Mouse (Mus musculus) right cerebral cortex, adult 18-20 months (tissue): ENCODE data around the gene 1700029I15Rik.
A peak's percentile ranks its signal among the peaks of the same experiment; 100 is the strongest.

ENCODE experiments used
- DNase-seq: peaks from one replicate; pipeline ENCODE4 v3.0.0; 2022; ENCODE audit warnings: mixed read lengths

1700029I15Rik gene

DNA sequence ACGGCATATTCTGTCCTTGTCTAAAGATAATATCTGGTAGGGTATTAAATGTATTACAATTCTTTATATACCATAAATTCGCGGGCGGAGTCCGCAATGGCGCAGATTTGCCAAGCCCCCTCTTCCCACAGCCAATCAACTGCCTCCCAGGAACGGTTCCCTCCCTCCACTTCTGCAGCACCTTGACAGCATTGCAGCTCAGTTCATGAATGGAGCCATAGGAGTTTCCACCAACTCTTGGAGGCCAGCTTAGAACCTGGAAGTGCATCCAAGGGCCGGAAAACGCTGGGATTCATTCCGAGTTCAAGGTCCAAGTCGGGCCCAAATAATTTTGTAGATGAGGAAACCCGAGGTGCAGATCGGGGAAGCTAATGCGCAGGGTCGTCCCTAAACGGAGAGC is 7.8 kb upstream of the 1700029I15Rik start, which contains the start of the genes Pex16 and Large2:
Pex16 (plus strand) TSS at position 163 of the 400 bp plus-strand sequence.
Large2 (minus strand) TSS at position 356 of the 400 bp plus-strand sequence.
- peak; percentile 57 for DNase-seq

DNA sequence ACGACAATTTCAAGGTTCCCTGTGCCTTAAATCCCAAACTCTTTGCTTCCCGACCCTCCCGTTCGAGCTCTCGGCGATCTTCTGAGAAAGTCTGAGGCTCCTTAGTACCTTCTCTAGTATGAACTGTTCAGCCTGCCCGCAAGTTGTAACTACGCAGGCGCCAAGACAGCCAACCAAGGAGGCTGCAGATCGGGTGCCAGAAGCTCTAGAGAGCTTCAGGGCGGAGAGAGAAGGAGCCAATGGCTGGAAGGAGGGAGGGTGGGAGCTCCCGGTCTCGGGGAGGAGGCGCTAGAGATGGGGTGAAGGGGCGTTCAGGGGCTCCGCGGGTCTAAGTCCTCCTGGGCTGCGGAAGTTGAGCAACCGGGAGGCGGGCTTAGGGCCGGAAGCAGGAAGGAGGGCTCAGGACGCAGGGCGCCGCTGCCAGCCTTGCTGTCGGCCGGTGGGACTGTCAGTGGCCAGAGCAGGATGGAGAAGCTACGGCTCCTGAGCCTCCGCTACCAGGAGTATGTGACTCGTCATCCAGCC is 7.2 kb upstream of the 1700029I15Rik start:
- peak; percentile 98 for DNase-seq

DNA sequence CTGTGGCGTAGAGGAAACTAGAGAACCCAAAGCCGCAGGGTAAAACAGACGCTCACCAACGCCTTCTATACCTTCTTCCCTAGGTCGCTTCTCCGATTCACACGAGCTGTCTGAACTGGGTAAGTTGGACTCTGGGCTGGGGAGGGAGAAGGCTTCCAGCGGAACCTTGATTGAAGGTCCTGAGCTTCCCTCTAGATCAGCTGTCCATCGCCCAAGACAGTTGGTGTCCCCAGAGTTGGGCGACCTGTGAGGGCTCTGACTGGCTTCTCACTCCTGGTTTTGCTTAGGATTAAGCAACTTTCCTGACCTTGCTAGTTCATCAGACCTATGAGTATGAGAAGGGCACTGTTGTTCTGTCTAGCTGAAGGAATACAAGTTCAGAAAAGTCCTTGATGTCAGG is 6.5 kb upstream of the 1700029I15Rik start:
- DNase-seq: no peak

DNA sequence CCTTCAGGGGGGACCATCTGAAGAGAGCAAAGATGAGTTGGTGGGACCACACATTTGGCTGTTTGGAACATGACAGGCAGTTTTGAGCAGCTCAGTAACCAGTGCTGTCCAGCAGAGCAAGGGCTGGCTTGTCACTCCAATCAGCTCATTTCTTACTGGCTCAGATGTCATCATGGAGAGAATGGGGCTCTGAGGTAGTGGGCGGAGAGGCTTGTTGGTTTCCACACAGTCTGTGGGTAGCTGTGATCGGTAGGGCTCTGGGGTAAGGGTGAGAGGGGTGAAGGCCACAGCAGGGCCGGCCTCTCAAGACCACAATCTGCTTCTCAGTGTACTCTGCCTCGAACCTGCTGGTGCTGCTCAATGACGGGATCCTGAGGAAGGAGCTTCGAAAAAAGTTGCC is 6.0 kb upstream of the 1700029I15Rik start:
- no peak for DNase-seq

DNA sequence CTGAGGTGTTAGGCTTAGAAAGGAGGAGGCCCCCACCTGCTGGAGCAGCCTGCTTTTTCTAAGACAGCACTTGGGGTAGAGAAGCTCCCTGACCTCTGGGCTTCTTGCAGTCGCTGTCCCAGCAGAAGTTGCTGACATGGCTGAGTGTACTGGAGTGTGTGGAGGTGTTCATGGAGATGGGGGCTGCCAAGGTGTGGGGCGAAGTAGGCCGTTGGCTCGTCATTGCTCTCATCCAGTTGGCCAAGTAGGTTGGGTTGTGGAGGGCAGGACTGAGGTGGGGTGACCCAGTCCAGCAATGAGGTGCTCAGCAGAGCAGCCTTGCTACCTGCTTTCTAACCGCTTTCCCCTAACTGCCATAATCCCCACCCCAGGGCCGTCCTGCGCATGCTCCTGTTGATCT is 5.0 kb upstream of the 1700029I15Rik start:
- no peak for DNase-seq

DNA sequence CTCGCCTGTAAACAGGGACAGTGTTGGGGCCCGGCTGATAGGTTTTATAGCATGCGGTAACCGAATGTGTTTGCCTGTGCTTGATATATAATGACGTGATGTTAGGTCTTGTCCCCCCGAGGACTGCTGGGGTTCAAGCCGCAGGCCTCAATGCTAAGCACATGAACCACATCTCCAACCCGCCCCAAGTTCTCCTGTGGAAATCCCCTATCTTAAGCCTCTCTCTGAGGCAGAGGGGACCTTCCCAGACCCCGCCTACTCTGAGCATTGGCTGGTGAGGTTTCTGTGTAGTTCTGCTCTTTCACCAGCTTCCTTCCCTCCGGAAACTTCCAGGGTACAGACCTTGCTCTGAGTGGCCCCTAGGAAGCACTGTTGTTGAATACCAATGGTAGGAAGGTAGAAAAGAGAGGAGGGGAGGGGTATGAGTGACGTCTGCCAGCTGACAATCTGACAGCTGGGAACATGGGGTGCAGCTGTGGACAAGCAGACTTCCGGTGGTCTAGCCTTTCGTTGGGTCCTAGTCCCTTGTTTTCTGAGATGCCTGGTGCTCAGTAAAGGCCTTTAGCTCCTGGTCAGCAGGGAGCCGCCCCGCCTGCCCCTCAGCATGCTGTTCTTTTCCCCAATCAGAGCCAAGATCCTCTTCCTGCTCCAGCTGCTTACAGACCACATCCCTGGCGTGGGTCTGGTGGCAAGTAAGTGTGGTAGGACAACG is 2.4 kb upstream of the 1700029I15Rik start:
- no peak for DNase-seq

DNA sequence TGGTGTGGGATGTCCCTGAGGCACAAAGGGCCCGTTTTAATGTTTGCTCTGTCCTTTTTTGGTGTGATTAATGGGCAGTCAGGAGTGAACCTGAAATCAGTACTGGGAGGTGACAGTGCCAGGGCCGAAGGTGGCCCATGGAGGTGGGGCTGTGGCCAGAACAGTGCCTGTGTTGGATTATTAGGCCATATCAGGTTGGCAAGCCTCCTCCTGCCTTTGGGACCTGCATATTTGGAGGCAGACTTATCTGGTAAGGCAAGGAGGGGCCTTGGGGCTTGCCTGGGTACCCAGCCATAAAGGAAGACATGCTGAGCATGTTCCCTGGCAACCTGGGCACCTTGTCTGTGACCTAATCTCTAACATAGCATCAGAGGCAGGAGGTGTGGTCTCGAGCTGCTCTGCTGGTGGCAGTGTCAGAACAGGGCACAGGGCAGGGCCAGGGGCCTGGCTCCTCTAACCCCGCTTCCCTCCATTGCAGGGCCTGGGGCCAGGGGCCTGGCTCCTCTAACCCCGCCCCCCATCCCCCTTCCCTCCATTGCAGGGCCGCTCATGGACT is 1.8 kb upstream of the 1700029I15Rik start:
- no peak for DNase-seq

DNA sequence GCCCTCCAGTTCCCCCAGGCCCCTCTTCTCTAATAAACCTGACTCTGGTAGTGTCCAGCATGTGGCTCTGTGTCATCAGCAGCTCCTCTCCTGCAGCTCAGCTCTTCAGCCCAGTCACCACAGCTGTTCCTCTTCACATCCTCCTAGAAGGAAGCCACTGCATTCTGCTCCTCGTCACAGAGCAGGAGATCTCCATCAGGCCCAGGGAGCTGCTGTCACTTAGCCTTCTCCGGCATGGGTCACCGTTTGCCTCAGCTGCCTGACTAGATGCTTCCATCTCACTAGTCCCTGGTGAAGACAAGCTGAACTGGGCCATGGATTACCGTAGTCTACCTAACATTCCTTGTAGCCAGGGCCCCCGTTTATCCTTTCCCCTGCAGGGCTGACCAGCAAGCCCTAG is 1.2 kb upstream of the 1700029I15Rik start:
- no peak for DNase-seq

DNA sequence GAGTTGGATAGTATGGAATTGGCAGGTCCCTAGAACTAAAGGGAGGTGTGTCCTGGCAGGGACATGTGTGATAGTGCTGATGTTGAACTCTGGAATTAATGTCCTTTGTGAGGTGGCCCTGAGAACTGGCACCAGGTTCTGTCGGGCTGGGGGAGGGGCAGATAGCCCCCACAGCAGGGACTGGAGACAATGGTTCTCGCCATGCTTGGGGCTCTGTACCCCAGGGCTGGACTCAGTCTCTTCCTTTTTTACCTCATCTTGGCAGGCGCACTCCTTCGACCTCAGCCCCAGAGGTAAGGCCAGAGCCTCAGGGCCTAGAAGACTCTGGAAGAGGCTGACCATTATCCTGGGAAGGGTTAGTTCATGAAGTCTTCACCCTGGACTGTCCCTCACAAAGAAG is 421 bp downstream of the 1700029I15Rik start:
- no peak for DNase-seq

DNA sequence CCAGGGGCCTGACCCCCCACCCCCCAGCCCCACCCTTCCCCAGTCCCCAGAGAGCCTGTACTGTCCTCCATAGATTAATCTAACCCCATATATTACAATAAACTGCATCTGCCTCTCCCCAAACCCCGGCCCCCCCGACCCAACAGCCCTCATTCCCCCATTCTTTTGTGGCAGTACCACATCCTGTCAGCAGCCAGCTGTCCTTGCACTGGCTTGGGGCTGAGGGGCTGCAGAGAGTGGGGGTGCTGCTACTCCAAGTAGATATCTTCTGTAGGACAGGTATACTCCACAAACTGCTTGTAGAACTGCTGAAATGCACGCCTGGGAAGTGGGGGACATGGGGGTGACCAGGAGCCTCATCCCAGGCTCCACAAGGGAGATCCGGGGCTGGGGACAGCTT is 1.8 kb downstream of the 1700029I15Rik start:
- no peak for DNase-seq

DNA sequence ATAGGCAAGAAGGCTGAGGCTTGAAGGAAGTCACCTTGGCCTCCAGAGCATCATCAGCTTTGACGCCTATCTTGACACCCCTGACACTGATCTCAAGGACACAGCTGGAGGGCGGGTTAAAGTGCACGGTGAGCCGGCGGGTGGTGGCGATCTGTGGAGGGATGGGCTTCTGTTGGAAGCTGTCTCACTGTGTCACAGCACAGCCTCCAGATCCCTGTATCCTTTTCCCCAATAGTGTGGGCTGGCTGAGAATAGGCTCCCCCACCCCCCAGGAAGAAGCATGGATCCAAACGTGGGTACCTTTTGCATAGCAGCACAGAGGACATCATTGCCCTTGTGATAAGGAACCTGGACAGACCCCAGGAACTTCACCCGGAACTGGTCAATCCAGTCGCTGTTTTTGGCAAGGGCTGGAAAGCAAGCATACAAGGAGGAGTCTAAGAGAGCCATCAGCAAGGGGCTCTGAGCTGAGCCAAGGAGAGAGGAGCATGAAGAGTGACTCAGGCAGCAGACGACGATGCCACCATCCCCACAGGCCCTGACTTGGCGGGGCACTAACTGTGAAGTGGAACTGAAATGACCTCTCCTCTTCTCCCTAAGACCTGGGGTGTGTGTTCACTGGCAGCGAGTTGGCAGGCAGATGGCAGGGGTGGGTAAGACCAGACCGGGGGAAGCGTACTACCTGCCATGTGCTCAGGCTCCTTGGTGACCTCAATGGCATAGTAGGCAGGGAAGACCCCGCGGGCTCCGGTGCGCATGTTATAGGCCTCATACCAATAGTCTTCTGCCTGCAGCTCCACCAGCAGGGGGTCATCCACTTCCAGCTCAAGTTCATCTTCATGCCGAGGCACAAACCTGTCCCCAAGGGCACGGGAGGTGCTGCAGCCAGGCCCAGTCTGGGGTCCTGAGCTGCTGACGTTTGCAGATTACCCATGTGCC is 3.0 kb downstream of the 1700029I15Rik start:
- DNase-seq: no peak

DNA sequence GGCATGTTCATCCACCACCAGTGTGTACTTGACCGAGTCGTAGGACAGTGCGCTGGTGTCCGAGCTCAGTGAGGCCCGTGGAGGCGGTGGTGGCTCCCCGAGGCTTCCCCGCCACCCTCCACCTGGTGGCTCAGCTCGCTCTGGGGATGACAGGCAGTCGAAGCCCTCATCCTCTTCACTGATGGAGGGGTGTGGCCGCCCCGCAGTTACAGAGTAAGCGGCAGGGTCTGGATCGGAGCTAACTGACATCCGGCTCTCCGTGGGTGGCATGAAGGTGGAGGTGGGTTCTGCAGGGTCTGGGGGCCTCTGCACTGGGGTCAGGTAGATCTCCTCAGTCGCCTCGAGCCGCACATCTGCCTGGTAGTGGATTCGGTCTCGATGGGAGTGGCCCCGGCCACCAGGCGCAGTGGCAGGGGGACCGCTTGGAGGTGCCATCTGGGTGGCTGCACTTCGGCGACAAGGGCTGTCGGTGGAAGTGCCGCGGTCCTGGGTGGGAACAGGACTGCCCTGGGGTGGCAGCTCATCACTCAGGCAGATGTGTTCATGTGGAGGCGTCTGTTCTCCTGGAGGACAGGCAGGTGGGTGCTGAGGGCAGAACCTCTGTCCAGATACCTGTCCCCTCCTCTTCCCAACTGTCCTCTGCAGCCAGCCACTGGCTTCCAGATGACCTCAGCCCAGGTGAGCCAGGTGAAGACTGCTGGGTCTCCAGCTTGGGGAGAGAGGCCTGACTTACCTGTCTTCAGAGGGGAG is 4.7 kb downstream of the 1700029I15Rik start:
- no peak for DNase-seq

DNA sequence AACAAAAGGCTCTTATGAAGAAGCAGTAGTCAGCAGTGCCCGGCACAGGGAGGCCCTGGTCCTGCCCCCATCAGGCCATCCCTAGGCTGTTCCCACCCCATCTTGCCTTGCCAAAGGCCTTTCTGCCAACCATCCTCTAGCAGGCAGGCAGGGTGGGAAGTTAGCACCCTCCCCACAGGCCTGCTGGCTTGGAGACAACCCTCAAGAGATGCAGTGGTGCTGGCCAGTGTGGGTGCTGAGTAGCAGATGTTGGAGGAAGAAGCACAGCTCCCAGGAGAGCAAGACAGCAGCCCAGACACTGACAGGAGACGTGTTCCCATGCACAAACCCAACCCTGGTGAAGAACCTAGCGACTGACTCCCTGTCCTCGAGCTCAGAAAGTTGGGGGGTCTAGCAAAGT is 5.3 kb downstream of the 1700029I15Rik start:
- DNase-seq: peak; percentile 85

DNA sequence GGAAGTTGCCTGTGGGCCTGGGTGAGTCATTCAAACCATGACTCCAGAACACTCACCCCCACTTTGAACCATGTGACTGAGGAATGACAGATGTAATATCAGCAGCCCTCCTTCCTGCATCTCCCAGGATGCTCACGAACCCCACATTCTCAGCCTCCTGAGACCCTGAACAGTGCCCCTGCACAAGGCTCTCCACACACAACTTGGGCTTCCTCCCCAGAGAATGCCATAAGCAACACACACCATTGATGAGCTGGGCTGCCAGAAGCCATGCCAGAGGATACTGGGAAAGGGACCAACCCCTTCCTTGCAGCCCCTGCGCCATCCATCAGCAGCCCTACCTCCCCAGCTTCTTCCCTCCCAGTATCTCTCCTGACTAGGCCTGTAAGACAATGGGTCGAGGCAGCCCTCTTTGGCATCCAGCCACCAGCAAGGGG is 5.8 kb downstream of the 1700029I15Rik start:
- DNase-seq: peak; percentile 67

DNA sequence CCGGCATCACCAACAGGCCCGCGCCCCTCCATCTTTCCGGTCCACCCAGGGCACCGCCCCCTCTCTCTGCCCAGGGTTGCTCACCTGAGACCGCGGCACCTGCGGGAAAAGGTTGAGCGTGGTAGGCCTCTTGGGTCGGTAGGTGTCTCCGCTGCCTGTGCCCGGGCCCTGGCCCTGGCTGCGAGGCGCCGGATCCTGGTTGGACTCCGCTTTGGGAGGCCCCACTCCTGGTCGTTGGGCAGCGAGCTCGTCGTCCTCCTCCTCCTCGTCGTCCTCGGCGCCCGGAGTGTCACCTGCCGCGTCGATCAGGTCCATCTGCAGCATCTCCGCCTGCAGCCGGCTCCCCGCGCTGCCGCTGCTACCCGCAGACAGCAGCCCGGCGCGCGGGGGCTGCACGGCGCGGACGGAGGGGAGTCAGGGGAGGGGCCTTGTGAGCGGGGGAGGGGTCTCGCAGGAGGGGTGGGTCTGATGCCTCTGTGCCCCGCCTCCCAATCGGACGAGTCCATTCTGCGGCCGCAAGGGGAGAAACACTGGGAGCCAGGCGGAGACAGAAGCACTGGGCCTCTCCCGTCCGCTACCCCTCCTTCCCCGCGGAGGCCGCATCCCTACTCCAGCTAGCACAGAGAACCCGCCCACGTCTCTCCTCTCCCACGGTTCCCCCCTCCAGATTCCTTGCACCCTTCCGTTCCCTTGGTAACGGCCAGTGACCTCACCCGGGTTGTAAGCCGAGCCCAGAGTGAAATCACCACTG is 6.7 kb downstream of the 1700029I15Rik start:
- DNase-seq: peak; percentile 97

DNA sequence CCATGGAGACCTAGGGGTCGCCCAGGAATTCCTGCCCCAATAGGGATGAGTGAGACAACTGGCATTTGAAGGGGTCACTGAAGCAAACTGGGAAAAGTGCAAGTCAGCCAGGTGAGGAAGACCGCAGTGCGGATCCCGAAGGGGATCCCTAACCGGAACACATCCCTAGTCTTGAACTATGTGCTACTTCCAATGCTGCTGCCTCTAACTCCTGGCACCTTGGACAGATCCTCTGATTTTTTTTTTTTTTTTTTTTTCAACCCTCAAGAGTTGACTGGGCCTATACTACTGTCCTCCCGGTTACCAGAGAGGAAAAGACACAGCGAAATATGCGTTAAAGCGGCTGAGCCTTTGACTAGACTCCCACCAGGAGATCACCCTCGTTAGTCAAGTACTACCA is 7.3 kb downstream of the 1700029I15Rik start:
- DNase-seq: no peak

DNA sequence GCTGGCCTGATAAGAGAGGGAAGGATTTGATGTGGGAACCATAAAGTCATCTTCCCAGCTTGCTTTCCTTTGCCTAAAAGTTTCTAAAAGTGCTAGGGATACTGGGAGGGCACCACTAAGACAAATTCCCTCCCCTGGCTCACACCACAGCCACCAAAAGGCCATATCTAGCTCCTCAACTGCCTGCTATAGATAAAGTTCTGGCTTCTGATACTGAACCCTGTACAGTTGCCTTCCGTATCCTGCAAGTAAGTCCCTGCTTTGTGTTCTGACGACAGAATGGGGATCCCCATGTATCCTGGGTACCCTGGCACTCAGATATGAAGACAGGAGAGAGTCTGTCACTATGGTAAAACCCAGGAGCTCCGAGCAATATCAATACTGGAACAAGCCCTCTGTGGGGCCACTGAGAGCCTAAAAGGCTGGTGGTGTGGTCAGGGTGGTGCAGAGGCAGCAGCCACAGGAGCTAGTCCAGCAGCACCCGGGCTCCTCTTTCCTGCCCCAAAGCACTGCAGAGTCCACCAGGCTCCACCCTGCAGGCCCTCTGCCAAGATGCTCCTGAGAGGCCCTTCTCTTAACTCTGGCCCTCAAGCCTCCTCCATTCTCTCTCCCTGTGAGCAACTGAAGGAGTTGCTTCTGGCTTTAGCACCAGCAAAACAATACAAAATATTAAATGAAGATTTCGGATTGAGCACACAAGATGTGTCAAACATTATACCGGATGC is 8.0 kb downstream of the 1700029I15Rik start:
- no peak for DNase-seq

DNA sequence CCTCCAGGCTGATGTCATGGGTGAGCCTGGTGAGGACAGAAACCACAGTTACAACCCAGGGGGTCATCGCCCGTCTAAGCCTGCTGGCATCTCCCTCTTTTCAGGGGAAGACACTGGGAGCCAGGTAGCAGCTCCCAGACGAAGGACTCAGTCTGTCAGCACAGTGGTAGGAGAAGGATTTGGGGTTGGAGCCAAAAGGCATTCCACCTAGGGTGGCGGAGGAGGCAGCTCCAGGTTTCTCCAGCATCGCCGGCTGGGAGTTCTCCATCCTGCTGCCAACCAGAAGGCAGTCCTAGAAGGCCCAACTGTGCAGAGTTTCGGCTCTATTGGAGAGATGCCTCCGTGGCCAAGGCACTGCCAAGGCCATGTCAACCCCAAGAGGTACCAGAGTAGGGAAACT is 8.8 kb downstream of the 1700029I15Rik start:
- peak; percentile 74 for DNase-seq

DNA sequence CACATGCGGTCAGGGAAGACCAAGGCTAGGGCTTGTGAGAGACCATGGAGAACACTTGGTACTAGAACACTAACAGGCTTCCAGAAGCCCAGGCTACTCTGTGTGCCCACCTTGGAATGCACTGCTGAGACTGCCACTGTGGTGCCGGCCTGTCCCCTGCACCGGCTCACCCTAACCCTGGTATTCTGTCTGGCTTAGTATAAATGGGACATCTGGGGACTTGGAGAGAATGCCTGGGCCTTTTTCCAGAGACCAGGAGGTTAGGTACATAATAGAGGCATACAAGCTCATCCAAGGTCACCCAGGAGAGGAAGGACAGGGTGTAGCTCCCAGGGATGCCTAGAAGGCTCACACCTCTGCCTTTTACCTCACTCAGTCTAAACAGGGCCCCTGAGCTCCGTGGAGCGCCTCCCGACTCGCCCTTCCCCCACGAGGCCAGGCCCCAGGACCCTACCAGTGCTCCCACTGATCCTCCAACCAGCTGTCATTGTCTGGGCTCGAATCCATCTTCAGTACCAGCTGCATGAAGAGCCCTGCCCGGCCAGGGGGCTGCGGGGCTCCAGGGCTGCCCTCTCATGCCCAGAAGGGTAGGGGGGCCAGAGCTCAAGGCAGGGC is 9.5 kb downstream of the 1700029I15Rik start:
- DNase-seq: no peak
